ENCODE assay signal across 14 mouse cellular contexts in the genomic region with DNA sequence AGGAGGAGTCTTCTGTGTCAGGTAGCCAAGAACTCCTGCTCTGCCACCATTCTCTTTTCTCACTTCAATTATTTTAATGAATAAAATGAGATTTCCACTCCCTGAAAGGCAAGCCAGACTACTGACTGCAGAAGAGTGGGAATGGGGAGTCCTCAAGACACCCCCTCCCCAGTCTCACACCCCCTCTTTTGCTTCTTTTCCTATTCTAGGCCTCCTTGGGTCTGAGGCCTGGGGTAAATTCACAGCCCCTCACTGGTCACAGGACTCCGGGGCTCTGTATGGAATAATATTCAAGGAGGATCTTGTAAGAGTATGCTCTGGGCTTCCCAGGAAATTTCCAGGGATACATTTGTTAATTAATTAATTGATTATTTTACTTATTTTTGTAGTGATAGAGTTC.
A peak's percentile ranks its signal among the peaks of the same experiment; 100 is the strongest.
DNase-seq lines count a peak whose midpoint lies in the region; ATAC-seq and TF ChIP-seq lines count a peak whose summit lies in the region.
"Had no signal": no experiment of that assay in that cellular context is flagged by ENCODE, and none has a peak within 500 bp of the region (broad histone marks: within the 10 kb centered on the region; RNA-seq: fewer than 3 reads in every experiment).

No protein-coding gene starts in this region.

- no peaks in the 10 kb centered on the region for H3K36me3 ChIP-seq in forebrain, embryonic 16.5 days (ENCODE audit: control insufficient read depth, insufficient read depth)
- no peaks in the 10 kb centered on the region for H3K36me3 ChIP-seq in forebrain, embryonic 14.5 days (ENCODE audit: control insufficient read depth, insufficient read depth, low read length)
- H3K36me3 ChIP-seq in hindbrain, embryonic 14.5 days (replicated peaks; ENCODE audit: control insufficient read depth, insufficient read depth), result no peaks in the 10 kb centered on the region
- no peaks in the 10 kb centered on the region for H3K36me3 ChIP-seq in hindbrain, postnatal 0 days (ENCODE audit: insufficient read depth, low read length)
- H3K36me3 ChIP-seq in embryonic facial prominence, embryonic 10.5 days (replicated peaks), result no peaks in the 10 kb centered on the region
- H3K36me3 ChIP-seq: G1E; heart, embryonic 13.5 days had no signal

- ATAC-seq in forebrain, embryonic 16.5 days, result no peak
- no peak for ATAC-seq in forebrain, embryonic 14.5 days
- ATAC-seq in hindbrain, embryonic 14.5 days (ENCODE audit: low FRiP score), result no peak
- no peak for ATAC-seq in hindbrain, postnatal 0 days
- ATAC-seq: inflammation-experienced regulatory T-cells, adult 6 months; Patski had no signal

- H3K9ac ChIP-seq in forebrain, embryonic 16.5 days (replicated peaks; ENCODE audit: low read depth, low read length), result no peak overlapping the region
- no peak overlapping the region for H3K9ac ChIP-seq in forebrain, embryonic 14.5 days (ENCODE audit: low read length)
- H3K9ac ChIP-seq in hindbrain, embryonic 14.5 days, result no peak overlapping the region
- no peak overlapping the region for H3K9ac ChIP-seq in hindbrain, postnatal 0 days (replicated peaks; ENCODE audit: low read length)
- H3K9ac ChIP-seq: heart, embryonic 13.5 days had no signal

- no peak for TF ChIP-seq CTCF in left cerebral cortex, adult 2 months (IDR thresholded peaks at IDR 0.05)
- TF ChIP-seq CTCF in hindbrain, postnatal 0 days (IDR thresholded peaks at IDR 0.05; ENCODE audit: low read depth), result no peak

- H3K27me3 ChIP-seq in forebrain, embryonic 16.5 days (replicated peaks; ENCODE audit: control insufficient read depth, insufficient read depth, low read length), result 0 out of 2 replicates have a peak, but pooled peaks cover 2% of the 10 kb centered on the region
- H3K27me3 ChIP-seq in forebrain, embryonic 14.5 days (replicated peaks; ENCODE audit: control insufficient read depth, insufficient read depth, low read length), result no peaks in the 10 kb centered on the region; the same call in none of the 2 replicates
- 0 out of 2 replicates have a peak, but pooled peaks cover 4% of the 10 kb centered on the region for H3K27me3 ChIP-seq in hindbrain, embryonic 14.5 days (ENCODE audit: control insufficient read depth, insufficient read depth, low read length)
- no peaks in the 10 kb centered on the region for H3K27me3 ChIP-seq in hindbrain, postnatal 0 days (ENCODE audit: insufficient read depth, low read length)
- H3K27me3 ChIP-seq in embryonic facial prominence, embryonic 10.5 days (replicated peaks; ENCODE audit: low read depth, poor library complexity, severe bottlenecking), result peaks cover 70% of the 10 kb centered on the region

- H3K4me2 ChIP-seq in forebrain, embryonic 16.5 days (ENCODE audit: low read length), result peak overlapping the region; percentile 83
- H3K4me2 ChIP-seq in forebrain, embryonic 14.5 days (ENCODE audit: low read length), result no peak overlapping the region
- peak overlapping the region; percentile 94; the same call in 1 of the 2 replicates for H3K4me2 ChIP-seq in hindbrain, embryonic 14.5 days (replicated peaks)
- H3K4me2 ChIP-seq in hindbrain, postnatal 0 days (ENCODE audit: low read depth, low read length), result peak overlapping the region; percentile 73
- H3K4me2 ChIP-seq: heart, embryonic 13.5 days had no signal

- H3K4me3 ChIP-seq in forebrain, embryonic 16.5 days (replicated peaks; ENCODE audit: low read length), result no peak overlapping the region
- no peak overlapping the region for H3K4me3 ChIP-seq in forebrain, embryonic 14.5 days (ENCODE audit: low read depth, low read length)
- peak overlapping the region; percentile 70 for H3K4me3 ChIP-seq in left cerebral cortex, adult 2 months
- no peak overlapping the region for H3K4me3 ChIP-seq in hindbrain, embryonic 14.5 days (replicated peaks; ENCODE audit: low read length)
- no peak overlapping the region for H3K4me3 ChIP-seq in hindbrain, postnatal 0 days (ENCODE audit: low read length)
- no peak overlapping the region for H3K4me3 ChIP-seq in embryonic facial prominence, embryonic 10.5 days
- H3K4me3 ChIP-seq: heart, embryonic 13.5 days had no signal

- WGBS in forebrain, embryonic 16.5 days, result 92% methylated on average over 1 of the region's 1 CpGs
- WGBS in forebrain, embryonic 14.5 days, result 96% methylated on average over 1 of the region's 1 CpGs
- WGBS in hindbrain, embryonic 14.5 days, result 81% methylated on average over 1 of the region's 1 CpGs
- 94% methylated on average over 1 of the region's 1 CpGs for WGBS in hindbrain, postnatal 0 days
- WGBS in embryonic facial prominence, embryonic 10.5 days, result 88% methylated on average over 1 of the region's 1 CpGs

- H3K27ac ChIP-seq in forebrain, embryonic 16.5 days (ENCODE audit: low read length), result no peak overlapping the region
- no peak overlapping the region for H3K27ac ChIP-seq in forebrain, embryonic 14.5 days (ENCODE audit: low read depth, low read length)
- peak overlapping the region; percentile 95; the same call in 1 of the 2 replicates for H3K27ac ChIP-seq in left cerebral cortex, adult 2 months
- H3K27ac ChIP-seq in hindbrain, embryonic 14.5 days, result no peak overlapping the region
- H3K27ac ChIP-seq in hindbrain, postnatal 0 days, result no peak overlapping the region
- H3K27ac ChIP-seq in embryonic facial prominence, embryonic 10.5 days (replicated peaks), result no peak overlapping the region
- H3K27ac ChIP-seq: heart, embryonic 13.5 days; kidney, postnatal 0 days; macrophage had no signal

- H3K9me3 ChIP-seq in forebrain, embryonic 16.5 days (ENCODE audit: control insufficient read depth, low read length), result no peaks in the 10 kb centered on the region
- no peaks in the 10 kb centered on the region for H3K9me3 ChIP-seq in forebrain, embryonic 14.5 days (replicated peaks; ENCODE audit: control insufficient read depth, low read length)
- no peaks in the 10 kb centered on the region for H3K9me3 ChIP-seq in hindbrain, embryonic 14.5 days (ENCODE audit: control insufficient read depth, low read length)
- H3K9me3 ChIP-seq in hindbrain, postnatal 0 days (ENCODE audit: low read length), result no peaks in the 10 kb centered on the region
- H3K9me3 ChIP-seq in embryonic facial prominence, embryonic 10.5 days, result no peaks in the 10 kb centered on the region
- H3K9me3 ChIP-seq: G1E; heart, embryonic 13.5 days had no signal

- no peak for DNase-seq in forebrain, embryonic 14.5 days (ENCODE audit: low spot score)
- DNase-seq in left cerebral cortex, adult 2 months (ENCODE audit: extremely low spot score in 1 of 2, low spot score in 2 of 2), result no peak
- no peak for DNase-seq in left cerebral cortex, postnatal 36 days (ENCODE audit: low spot score in 2 of 2)
- DNase-seq in hindbrain, embryonic 14.5 days (ENCODE audit: low spot score), result no peak
- DNase-seq in hindbrain, postnatal 0 days (ENCODE audit: low spot score), result no peak
- no peak for DNase-seq in embryonic facial prominence, embryonic 10.5 days (ENCODE audit: low spot score)
- DNase-seq: thymus, adult 18-20 months had no signal

- peaks cover 20% of the 10 kb centered on the region for H3K4me1 ChIP-seq in forebrain, embryonic 16.5 days (replicated peaks; ENCODE audit: control insufficient read depth, insufficient read depth, low read length)
- H3K4me1 ChIP-seq in forebrain, embryonic 14.5 days (ENCODE audit: control insufficient read depth, insufficient read depth, low read length), result no peaks in the 10 kb centered on the region
- peaks cover 8% of the 10 kb centered on the region; the same call in 1 of the 2 replicates for H3K4me1 ChIP-seq in hindbrain, embryonic 14.5 days (replicated peaks; ENCODE audit: control insufficient read depth, insufficient read depth, low read length)
- no peaks in the 10 kb centered on the region for H3K4me1 ChIP-seq in hindbrain, postnatal 0 days (ENCODE audit: insufficient read depth, low read length)
- peaks cover 21% of the 10 kb centered on the region for H3K4me1 ChIP-seq in embryonic facial prominence, embryonic 10.5 days

- intact Hi-C loops in left cerebral cortex, adult 2 months (cut with DNase I), result loop anchor here (5.0 kb wide), 1 partner anchor 39 kb away; no protein-coding TSS in a partner anchor
- intact Hi-C loops in left cerebral cortex, postnatal 36 days (cut with DNase I), result loop anchor here (5.0 kb wide), 1 partner anchor 39 kb away; no protein-coding TSS in a partner anchor
